In genomic region chr16:31071731-31072130, GRCm38 (mm10) we compare ENCODE assay signal across 7 mouse cellular contexts.
"Had no signal": no experiment of that assay in that cellular context is flagged by ENCODE, and none has a peak within 500 bp of the region (broad histone marks: within the 10 kb centered on the region; RNA-seq: fewer than 3 reads in every experiment).

No protein-coding gene starts in this region.

- DNase-seq: liver, postnatal 0 days; lung, adult 2 months; lung, postnatal 14 days; lung, postnatal 36 days; right cerebral cortex, postnatal 14 days; thymus, adult 2 months; thymus, postnatal 36 days had no signal
